Mouse (Mus musculus): Measurements from ENCODE around the gene Phf24.

- TF ChIP-seq POLR2A (IDR thresholded peaks at IDR 0.05; ENCODE audit: extremely low read depth, insufficient read depth, low read length) (no peak), CTCF (IDR thresholded peaks at IDR 0.05; ENCODE audit: low read depth, low read length) (peak; percentile 25; the same call in 1 of the 2 replicates)
Observed at GRCm38 (mm10) chr4:42945952-42946351, 29.5 kb downstream of the Phf24 start.

Data from liver, adult 2 months (tissue).